Mouse (Mus musculus) kidney, adult 18-20 months (tissue): ENCODE data around the gene Tbx3.

Experiments
- DNase-seq: peaks from one replicate; pipeline ENCODE4 v3.0.0; 2021

The Tbx3 gene

DNA sequence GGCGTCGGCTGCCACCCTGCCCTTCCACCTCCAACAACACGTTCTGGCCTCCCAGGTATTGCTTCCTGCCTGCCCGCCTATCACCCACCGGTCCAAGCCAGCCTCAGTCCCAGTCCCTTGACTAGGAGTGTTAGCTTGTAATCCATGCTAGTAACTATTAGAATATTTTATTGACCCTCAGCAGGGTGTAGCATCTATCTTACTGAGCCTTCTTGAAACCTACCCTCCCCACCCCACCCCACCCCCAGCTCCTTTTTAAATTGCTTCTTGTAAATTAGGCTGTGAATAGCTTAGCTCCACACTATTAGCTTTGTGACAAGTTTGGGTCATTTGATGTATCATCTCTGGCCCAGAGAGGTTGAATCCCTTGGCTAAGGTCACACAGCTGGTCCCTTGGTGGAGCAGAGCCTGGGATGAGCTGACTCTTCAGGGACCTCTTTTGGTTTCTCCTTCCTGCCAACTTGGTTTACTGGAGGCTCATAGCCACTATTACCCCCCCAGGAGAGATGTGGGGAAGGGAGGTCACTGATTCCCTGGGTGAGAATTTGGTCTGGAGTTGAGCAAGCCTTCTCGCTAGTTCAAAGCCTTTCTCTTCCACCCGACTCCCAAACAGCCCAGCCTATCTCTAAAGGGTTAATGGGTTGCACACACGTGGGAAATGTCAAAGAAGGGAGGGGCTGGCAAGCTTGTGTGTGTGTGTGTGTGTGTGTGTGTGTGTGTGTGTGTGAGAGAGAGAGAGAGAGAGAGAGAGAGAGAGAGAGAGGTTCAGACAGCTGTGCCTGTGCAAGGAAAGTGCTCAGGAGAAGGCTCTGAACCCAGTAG, 10.8 kb downstream of the Tbx3 start:
- DNase-seq: no peak

DNA sequence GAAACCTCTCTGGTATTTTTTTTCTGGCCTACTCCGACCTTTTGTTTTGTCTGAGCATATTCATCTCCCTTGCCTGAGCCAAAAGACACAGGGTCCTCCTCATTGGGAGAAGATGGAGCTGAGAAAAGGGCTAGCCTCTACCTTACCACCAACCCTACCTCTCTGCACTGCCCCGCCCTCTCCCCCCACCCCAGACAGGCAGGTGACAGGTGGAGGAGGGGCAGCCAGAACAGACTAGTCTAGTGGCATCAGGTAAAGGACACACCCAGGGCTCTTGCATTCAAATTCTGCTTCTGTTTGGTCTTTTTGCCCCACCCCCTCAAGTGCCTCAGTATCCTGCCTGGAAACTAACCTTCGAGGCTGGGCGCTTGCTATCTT, 11.4 kb downstream of the Tbx3 start:
- no peak for DNase-seq

DNA sequence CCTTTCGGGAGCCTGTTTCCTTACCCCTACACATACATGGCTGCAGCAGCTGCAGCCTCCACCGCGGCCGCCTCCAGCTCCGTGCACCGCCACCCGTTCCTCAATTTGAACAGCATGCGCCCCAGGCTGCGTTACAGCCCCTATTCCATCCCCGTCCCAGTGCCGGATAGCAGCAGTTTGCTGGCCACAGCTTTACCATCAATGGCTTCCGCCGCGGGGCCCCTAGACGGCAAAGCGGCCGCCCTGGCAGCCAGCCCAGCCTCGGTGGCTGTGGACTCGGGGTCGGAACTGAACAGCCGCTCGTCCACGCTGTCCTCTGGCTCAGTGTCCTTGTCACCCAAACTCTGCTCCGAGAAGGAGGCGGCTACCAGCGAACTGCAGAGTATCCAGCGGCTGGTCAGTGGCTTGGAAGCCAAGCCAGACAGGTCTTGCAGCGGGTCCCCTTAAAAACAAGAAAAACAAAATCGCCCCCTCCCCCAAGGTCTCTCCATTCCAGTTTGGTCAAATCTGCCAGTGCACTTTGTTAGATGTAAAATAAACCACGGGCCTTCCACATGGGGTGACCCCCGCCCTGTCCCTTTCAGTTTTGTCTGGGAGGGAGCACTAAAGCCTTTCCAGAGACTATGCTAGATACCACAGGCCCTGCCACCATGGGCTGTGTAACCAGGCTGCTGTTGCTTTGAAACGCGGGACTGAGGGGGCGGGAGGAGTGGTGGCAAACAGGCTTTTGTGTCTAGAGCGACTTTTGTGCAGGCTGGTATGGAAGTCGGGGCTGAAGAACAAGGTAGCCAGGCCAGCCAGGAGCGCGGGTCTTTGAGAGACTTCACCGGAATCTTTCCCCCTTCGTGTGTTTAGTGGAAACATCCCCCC, 12.4 kb downstream of the Tbx3 start:
- DNase-seq: peak; percentile 13

DNA sequence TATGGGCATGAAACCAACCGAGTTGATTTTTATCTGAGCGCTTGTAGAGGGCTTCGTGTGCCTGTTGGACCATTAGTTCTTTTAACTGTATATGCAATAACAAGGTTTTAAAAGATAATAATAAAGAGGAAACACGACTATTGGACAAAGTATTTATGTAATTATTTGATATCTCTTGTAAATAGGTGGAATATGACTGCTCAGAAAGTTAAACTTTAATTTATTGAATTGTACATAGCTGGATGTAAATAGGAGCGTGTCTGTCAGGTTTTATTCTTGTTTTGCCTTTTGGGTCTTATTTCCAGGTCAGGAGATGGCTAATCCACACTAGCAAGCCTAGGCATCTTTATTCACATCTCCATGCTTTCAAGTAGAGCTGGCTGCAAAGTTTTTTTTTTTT, 13.4 kb downstream of the Tbx3 start:
- DNase-seq: no peak

DNA sequence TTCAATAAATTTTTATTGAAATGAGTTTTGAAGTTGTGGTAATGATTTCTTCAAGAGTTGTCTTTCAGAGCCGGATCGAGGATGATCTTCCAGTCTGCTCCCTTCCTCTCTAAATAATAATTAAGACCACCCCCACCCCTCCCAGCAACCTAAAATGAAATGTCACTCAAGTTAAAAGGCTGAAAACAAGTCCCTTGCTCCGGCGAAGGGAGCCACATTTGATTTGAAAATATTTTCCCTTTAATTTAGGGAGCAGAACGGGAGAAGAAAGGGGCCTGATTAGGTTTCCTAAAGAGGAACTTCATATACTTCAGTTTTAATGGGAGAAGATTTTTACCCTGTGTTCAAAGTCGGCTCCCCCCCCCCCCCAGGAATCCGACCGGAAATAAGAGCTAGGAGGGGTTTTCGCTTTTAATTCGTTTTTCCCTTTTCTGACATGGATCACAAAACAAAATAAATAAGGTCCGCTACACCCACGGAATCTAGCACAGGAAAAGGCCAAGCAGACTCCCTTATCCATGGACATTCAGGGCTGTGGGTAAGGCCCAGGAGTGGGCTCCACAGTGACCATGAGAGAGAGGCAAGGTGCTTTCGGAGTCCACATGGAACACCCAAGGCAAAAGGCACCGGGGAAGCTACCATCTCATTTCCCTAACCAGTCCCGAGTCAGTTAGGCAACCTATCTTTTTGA, 14.4 kb downstream of the Tbx3 start:
- peak; percentile 16 for DNase-seq

- no peak for DNase-seq
These were observed 15.2 kb downstream of the Tbx3 start for GRCm38 (mm10) chr5:119685446-119686198.

DNA sequence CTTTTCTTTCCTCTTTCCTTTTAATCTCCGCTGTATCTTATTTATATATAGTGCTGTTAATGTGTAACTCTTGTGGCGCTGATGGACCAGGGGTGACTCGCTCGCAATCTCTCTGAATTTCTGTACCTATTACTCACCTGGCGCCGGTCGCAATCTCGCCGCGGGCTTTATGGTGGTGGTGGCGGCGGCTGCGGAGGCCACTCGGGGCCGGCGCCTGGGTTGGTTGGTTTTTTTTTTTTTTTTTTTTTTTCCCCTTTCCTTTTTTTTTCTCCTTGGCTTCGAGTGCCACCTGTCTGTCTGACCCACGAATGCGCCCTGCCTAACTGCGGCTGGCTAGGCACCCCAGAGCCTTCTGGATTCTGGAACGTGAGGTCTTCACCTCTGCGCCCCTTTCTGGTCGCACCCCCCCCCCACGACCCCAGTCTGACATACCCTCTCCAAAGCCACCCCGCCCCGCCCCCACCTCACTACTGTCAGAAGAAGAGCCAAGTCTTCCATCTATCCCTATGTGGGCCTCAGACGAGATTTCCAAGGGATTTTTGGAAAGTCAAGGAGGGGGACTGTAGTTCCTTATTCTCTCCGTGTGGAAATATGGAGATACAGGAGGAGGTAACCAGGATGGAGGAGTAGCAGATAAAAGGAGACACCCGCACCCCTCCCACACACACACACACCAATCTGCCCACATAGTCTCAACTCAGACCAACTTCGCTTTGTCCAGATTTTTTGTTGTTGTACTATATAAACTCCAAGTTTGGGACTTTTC, 15.9 kb downstream of the Tbx3 start:
- peak; percentile 12 for DNase-seq

DNA sequence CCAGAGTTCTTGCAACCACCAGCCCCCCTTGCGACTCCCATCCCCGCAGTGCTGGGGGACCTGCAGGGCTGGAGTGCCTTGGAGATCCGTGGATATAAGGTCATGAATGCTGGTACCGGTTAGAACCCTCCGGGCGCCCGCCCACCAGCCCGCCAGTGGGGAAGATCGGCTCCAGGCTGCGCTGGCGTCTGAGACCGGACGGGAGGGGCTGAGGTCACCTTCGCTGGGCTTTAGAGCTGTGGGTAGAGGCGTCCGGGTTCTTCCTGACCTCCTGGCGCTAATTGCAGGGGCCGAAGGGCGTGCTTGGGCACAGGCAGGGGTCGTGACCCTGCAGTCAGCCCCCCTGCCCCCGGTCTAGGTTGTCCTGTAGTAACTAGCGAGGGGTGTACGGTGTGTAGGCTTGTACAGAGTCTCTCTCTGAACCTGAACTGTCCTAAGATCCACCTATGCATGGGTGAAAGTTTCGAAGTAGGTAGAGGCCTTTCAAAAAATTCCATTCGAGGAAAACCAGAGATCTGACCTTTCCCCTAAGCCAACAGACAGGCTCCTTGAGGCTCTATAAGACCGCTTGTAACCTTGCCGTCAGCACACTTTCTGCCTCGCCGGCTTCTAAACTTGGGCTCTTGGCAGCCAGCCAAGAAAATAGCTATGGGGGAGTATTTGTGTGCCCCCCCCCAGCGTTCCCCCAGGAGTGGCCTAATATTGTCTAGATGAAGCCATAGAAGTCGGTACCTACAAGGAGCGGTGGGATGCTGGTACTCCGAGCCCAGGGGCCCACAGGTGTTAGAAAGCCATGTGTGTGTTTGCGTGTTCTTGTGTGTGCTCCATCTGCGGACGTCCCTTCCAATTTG, 16.8 kb downstream of the Tbx3 start:
- no peak for DNase-seq

DNA sequence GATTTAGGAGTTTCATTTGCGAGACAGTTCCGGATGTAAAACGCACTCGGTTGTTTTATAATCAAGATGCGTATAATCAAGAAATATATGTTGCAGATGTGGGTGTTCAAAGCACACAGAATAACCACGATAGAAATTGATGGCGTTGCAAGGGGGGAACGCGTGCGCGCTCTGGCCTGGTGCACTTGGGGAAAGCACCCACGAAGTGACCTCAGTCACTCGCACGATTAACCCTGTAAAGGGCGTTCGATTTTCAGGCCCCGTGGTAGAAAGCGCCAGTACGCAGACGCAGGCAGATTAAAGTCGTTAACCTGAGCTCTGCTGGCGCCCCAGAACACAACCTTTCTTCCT, 17.4 kb downstream of the Tbx3 start:
- DNase-seq: no peak

DNA sequence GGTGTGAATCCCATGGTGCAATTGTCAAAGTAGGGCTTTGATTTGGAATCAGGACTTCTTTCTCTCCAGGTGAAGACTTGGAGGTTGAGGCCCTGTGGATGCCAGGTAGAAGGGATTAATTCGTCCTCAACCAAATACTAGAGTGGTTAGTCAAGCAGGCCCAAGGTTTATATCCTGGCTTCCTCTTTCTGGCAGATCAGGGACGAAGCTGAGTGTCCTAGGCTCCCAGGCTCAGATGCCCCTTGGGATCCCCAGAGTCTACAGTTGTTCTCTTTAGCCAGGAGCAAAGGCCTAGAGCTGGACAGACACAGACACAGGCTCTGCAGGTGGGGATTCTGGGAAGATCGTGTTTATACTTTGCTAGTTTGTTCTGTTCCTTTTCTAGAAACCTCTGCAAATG, 17.8 kb downstream of the Tbx3 start:
- DNase-seq: no peak

GRCm38 (mm10) chr5:119688914-119689420, 18.5 kb downstream of the Tbx3 start:
- DNase-seq: no peak

DNA sequence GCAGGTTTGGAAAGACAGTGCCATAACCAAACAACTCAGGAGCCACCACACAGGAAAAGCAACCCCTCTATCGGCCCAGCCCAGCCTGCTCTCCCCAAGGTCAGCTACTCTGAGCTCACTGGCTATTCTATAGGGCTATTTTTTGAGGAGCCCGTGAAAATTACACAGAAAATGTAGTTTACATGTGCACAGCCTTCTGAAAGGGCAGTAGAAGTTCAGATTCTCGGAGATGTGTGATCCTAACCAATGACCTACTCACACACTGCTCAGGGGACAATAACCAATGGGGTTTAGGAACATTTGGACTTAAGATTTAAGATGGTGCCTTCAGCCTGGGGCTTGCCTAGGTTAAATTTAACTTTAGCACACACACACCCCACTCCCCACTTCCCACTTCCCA, 19.0 kb downstream of the Tbx3 start:
- DNase-seq: no peak

DNA sequence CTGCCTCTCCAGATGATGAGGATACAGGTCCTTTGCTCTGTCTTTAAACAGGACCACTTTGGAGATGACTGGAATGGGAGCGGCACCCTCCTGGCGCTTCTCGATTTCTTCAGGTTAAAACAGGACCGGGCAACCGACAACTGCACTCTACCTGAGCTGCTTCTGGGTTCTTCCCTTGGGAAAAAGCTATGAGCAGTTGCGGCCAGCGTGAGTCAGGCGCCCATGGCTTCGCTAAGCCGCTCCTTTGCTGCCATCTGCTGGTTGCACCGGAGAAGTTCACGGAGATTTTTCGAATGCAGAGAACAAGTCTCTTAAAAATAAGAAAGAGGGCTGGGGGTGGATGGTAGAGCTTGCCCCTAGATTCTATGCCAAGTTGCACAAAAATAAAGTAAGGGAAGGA, 20.6 kb downstream of the Tbx3 start:
- peak; percentile 67 for DNase-seq

DNA sequence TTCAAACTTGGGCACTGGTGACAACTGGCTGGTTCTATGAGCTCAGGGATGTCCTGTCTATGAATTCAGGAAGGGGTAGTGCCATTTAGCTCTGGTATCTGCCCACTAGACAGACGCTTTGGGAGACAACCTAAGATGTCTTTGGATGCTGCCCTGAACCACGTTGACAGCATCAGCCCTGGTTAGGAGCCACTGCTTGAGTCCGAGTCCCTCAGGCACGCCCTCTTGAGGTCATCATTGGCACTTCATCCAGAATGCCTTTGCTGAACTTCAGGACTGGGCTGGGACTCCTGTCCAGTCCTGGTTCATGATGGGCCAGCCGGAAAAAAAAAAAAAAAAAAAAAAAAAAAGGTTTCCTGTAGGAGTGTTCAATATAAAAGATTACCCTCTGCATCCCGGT, 22.0 kb downstream of the Tbx3 start:
- no peak for DNase-seq

DNA sequence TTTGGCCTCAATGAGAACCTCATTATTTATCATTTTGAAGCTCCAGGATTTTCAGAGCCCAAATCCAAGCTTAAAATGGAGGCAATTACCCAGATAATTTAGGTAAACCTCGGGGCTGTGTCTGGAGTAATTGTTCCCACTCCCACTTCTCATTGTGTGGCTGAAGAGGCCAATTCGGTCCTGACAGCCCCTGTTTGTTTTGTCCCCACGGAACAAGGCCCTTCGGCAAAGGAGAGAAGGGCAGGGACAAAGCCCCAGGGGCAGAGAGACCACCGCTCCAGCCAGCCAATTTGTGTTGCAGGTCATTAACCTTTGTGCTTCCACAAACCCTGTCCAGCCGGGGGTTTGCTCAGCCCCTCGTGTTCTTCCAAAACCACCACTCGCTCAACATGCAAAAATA, 24.4 kb downstream of the Tbx3 start:
- DNase-seq: no peak

GRCm38 (mm10) chr5:119703031-119703430, 32.6 kb downstream of the Tbx3 start:
- no peak for DNase-seq

GRCm38 (mm10) chr5:119704900-119705299, 34.4 kb downstream of the Tbx3 start:
- no peak for DNase-seq

- no peak for DNase-seq
These were observed 36.0 kb downstream of the Tbx3 start for GRCm38 (mm10) chr5:119706467-119706866.

DNA sequence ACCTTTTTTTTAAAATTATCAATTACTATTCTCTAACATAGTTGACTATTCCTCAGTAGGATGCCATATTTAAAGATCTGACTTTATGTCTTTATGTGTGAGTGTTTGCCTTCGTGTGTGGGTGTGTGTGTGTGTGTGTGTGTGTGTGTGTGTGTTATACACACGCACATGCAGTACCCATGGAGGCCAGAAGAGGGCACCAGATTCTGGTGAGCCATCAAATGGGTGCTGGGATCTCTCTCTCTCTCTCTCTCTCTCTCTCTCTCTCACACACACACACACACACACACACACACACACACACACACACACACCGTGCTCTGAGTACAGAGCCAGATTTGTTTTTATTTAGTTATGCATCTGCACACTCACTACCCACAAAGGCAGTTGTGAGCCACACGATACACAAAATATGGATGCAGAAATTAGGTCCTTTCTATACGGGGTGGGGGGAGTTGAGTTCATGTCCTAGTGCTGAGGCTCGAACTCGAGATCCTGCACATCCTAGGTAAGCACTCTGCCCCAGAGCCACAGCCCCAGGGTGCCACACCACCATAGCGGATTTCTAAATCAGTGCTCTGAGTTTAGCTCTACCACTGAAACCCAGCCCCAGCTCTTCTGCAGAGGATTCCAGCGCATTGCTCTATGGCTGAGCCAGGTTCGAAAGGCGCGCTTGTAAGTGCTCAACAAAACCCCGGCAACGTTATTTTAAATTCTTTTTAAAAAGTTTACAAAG, 38.5 kb downstream of the Tbx3 start:
- DNase-seq: no peak
